Mouse (Mus musculus): ENCODE data around the gene Psd4.

DNA sequence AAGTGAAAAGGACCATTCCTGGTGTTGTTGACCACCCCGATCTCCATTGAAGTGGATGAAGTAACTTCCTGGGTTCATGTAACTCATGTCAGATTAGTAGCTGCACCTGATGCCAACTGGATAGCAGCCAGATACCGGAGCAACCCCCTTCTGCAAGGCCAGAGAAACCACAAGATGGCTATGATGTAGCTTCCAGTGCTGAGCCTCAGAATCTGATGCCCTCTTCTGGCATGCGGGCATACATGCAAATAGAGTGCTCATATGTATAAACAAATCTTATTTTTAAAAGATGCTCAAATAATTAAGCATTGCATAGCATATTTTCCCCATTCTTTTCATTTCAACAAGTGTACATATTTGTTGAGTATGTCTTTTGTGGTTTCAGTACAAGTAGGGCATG lies 3.6 kb upstream of the Psd4 start:
- TF ChIP-seq TBP (conservative IDR thresholded peaks at IDR 0.05; ENCODE audit: low read depth, low read length) (no peak), HCFC1 (IDR thresholded peaks at IDR 0.05; ENCODE audit: low read depth, low read length) (no peak), ZNF384 (IDR thresholded peaks at IDR 0.05; ENCODE audit: low read depth, low read length) (no peak), GABPA (IDR thresholded peaks at IDR 0.05; ENCODE audit: insufficient replicate concordance, low read depth, low read length) (no peak), PAX5 (IDR thresholded peaks at IDR 0.05; ENCODE audit: low read length) (no peak)

Measured in CH12.LX (cell line).